Comparison of ENCODE assay signal across 11 mouse cellular contexts in genomic region chr10:86772231-86772631, GRCm38 (mm10). TPM values are rescaled to one million over a fixed set of nuclear protein-coding genes. Genes with fewer than 3 reads are reported as not detected.
DNase-seq lines count a peak whose midpoint lies in the region; ATAC-seq and TF ChIP-seq lines count a peak whose summit lies in the region.
"Had no signal": no experiment of that assay in that cellular context is flagged by ENCODE, and none has a peak within 500 bp of the region (broad histone marks: within the 10 kb centered on the region; RNA-seq: fewer than 3 reads in every experiment).

No protein-coding gene starts in this region.

- intact Hi-C loops in gastrocnemius, adult 2 months (cut with DNase I): no loop called here
- intact Hi-C loops in left cerebral cortex, postnatal 14 days (cut with DNase I): no loop called here

- peak; percentile 20 for DNase-seq in gastrocnemius, adult 2 months
- DNase-seq in gastrocnemius, postnatal 25 days: no peak
- peak; percentile 30 to 34 for DNase-seq in left cerebral cortex, adult 18-20 months (ENCODE audit: low spot score in 2 of 2)
- DNase-seq in left cerebral cortex, postnatal 14 days (ENCODE audit: low spot score in 2 of 2): no peak
- peak; percentile 89 for DNase-seq in MEL (ENCODE audit: low read depth, low spot score)
- DNase-seq in spleen, adult 18-20 months: no peak
- no peak for DNase-seq in embryo, embryonic 11 days
- DNase-seq: cerebellum, adult 11 months had no signal

- no peaks in the 10 kb centered on the region for H3K27me3 ChIP-seq in MEL (ENCODE audit: control insufficient read depth in 1 of 2, insufficient read depth in 2 of 2, low read length in 2 of 2)

- no peak for TF ChIP-seq RAD21 in MEL (IDR thresholded peaks at IDR 0.05; ENCODE audit: low read depth, low read length)

- no peak for TF ChIP-seq CTCF in gastrocnemius, adult 2 months (IDR thresholded peaks at IDR 0.05)
- TF ChIP-seq CTCF in MEL (IDR thresholded peaks at IDR 0.05 in 2 of 3, conservative IDR thresholded peaks at IDR 0.05 in 1 of 3; ENCODE audit: control insufficient read depth in 1 of 3, insufficient read depth in 1 of 3, low read depth in 2 of 3, low read length in 3 of 3, poor library complexity in 1 of 3, severe bottlenecking in 1 of 3): no peak

- H3K9ac ChIP-seq in MEL (ENCODE audit: control insufficient read depth, low read depth, low read length, poor library complexity, severe bottlenecking): no peak overlapping the region
- H3K9ac ChIP-seq: midbrain, embryonic 12.5 days had no signal

- H3K36me3 ChIP-seq in MEL (ENCODE audit: control insufficient read depth in 1 of 2, insufficient read depth in 2 of 2, low read length in 2 of 2): peaks cover 0 to 16% of the 10 kb centered on the region in 2 experiments; a peak in 2 of 4 replicates
- H3K36me3 ChIP-seq: midbrain, embryonic 12.5 days had no signal

- H3K9me3 ChIP-seq in MEL (replicated peaks; ENCODE audit: insufficient read depth, low read length): no peaks in the 10 kb centered on the region
- H3K9me3 ChIP-seq: midbrain, embryonic 12.5 days had no signal

- H3K4me1 ChIP-seq in MEL (ENCODE audit: control insufficient read depth in 1 of 2, insufficient read depth in 2 of 2, low read length in 2 of 2): peaks cover 11 to 17% of the 10 kb centered on the region in 2 experiments

- no peak for TF ChIP-seq POLR2A in MEL (IDR thresholded peaks at IDR 0.05; ENCODE audit: control insufficient read depth in 1 of 2, insufficient read depth in 1 of 2, low read depth in 1 of 2, low read length in 2 of 2, poor library complexity in 1 of 2)

- ATAC-seq in megakaryocyte-erythroid progenitor cell, adult 5-6 weeks (replicated peaks; ENCODE audit: low FRiP score, low TSS enrichment, poor library complexity, severe bottlenecking): peak; percentile 50

- no peak overlapping the region for H3K4me3 ChIP-seq in gastrocnemius, adult 2 months
- peak overlapping the region in 1 of 2 experiments; percentile 9; a peak in 1 of 4 replicates for H3K4me3 ChIP-seq in MEL (ENCODE audit: control insufficient read depth in 1 of 2, insufficient read depth in 1 of 2, low read depth in 2 of 2, low read length in 2 of 2)
- H3K4me3 ChIP-seq: midbrain, embryonic 12.5 days had no signal

- H3K79me2 ChIP-seq in MEL (ENCODE audit: control insufficient read depth, insufficient read depth, low read length, poor library complexity): no peaks in the 10 kb centered on the region

- TF ChIP-seq EP300 in MEL (IDR thresholded peaks at IDR 0.05; ENCODE audit: low read depth in 1 of 2, low read length in 2 of 2): peak; percentile 78 to 83

- peak overlapping the region; percentile 46 for H3K27ac ChIP-seq in gastrocnemius, adult 2 months
- peak overlapping the region; percentile 24; the same call in 1 of the 2 replicates for H3K27ac ChIP-seq in MEL (ENCODE audit: control insufficient read depth, low read depth, low read length)
- H3K27ac ChIP-seq: midbrain, embryonic 12.5 days had no signal

TF ChIP-seq in MEL, 35 proteins besides CTCF, POLR2A, EP300 and RAD21:
- TF ChIP-seq E2F4 (IDR thresholded peaks at IDR 0.05; ENCODE audit: borderline replicate concordance, low read depth, low read length) (no peak), USF1 (IDR thresholded peaks at IDR 0.05; ENCODE audit: low read depth, low read length) (peak; percentile 44; the same call in 1 of the 2 replicates), GABPA (IDR thresholded peaks at IDR 0.05; ENCODE audit: low read depth, low read length) (no peak), MAZ (IDR thresholded peaks at IDR 0.05; ENCODE audit: low read depth, low read length) (no peak), ELF1 (IDR thresholded peaks at IDR 0.05; ENCODE audit: low read depth, low read length) (0 out of 2 replicates have a peak, but pooled peaks have one; percentile 3), POLR2AphosphoS2 (IDR thresholded peaks at IDR 0.05; ENCODE audit: low read length) (no peak), MYC (IDR thresholded peaks at IDR 0.05; ENCODE audit: low read depth, low read length) (peak; percentile 57; the same call in 1 of the 2 replicates), UBTF (IDR thresholded peaks at IDR 0.05; ENCODE audit: borderline replicate concordance, insufficient read depth, low read depth, low read length) (no peak), NELFE (IDR thresholded peaks at IDR 0.05; ENCODE audit: low read depth, low read length) (no peak), ZMIZ1 (IDR thresholded peaks at IDR 0.05; ENCODE audit: low read depth, low read length) (no peak), MYB (IDR thresholded peaks at IDR 0.05; ENCODE audit: low read depth, low read length) (no peak), MAFK (IDR thresholded peaks at IDR 0.05; ENCODE audit: borderline replicate concordance, low read depth, low read length) (no peak), CHD2 (IDR thresholded peaks at IDR 0.05; ENCODE audit: low read length) (no peak), SMC3 (IDR thresholded peaks at IDR 0.05; ENCODE audit: low read depth, low read length) (no peak), ZNF384 (IDR thresholded peaks at IDR 0.05; ENCODE audit: low read depth, low read length) (no peak), JUND (IDR thresholded peaks at IDR 0.05; ENCODE audit: low read depth, low read length) (0 out of 2 replicates have a peak, but pooled peaks have one; percentile 42), CHD1 (IDR thresholded peaks at IDR 0.05; ENCODE audit: low read depth, low read length) (no peak), MXI1 (IDR thresholded peaks at IDR 0.05; ENCODE audit: low read depth, low read length) (peak; percentile 31; the same call in 1 of the 2 replicates), KAT2A (conservative IDR thresholded peaks at IDR 0.05; ENCODE audit: low read depth, low read length) (no peak), MEF2A (IDR thresholded peaks at IDR 0.05; ENCODE audit: extremely low read depth, insufficient replicate concordance, low read depth, low read length, poor library complexity, severe bottlenecking) (no peak), SIN3A (IDR thresholded peaks at IDR 0.05; ENCODE audit: low read length) (peak; percentile 62), USF2 (IDR thresholded peaks at IDR 0.05; ENCODE audit: borderline replicate concordance in 1 of 2, insufficient read depth in 1 of 2, low read depth in 1 of 2, low read length in 2 of 2) (no peak), GATA1 (IDR thresholded peaks at IDR 0.05; ENCODE audit: low read depth, low read length) (peak; percentile 48), MAX (IDR thresholded peaks at IDR 0.05; ENCODE audit: low read length) (peak; percentile 59; the same call in 1 of the 2 replicates), HCFC1 (IDR thresholded peaks at IDR 0.05; ENCODE audit: low read depth, low read length) (no peak), TBP (IDR thresholded peaks at IDR 0.05; ENCODE audit: low read depth, low read length) (no peak; the same call in 1 of the 2 replicates), TCF12 (IDR thresholded peaks at IDR 0.05; ENCODE audit: low read depth, low read length) (peak; percentile 72), POLR2AphosphoS5 (IDR thresholded peaks at IDR 0.05; ENCODE audit: borderline replicate concordance, low read depth, low read length) (no peak), BHLHE40 (IDR thresholded peaks at IDR 0.05; ENCODE audit: borderline replicate concordance, low read depth, low read length) (no peak), NRF1 (IDR thresholded peaks at IDR 0.05; ENCODE audit: insufficient read depth, low read depth, low read length, poor library complexity, severe bottlenecking) (no peak), ZKSCAN1 (IDR thresholded peaks at IDR 0.05; ENCODE audit: low read depth, low read length) (no peak), ZC3H11A (IDR thresholded peaks at IDR 0.05; ENCODE audit: low read depth, low read length) (no peak), RCOR1 (IDR thresholded peaks at IDR 0.05; ENCODE audit: low read depth, low read length) (peak; percentile 71), TAL1 (IDR thresholded peaks at IDR 0.05; ENCODE audit: low read length) (peak; percentile 70), ETS1 (IDR thresholded peaks at IDR 0.05; ENCODE audit: low read depth, low read length) (peak; percentile 97)

RNA-seq across cellular contexts. Expression of gene Nt5dc3, which starts 6.6 kb away (rescaled TPM):
- 10 to 100 TPM; 36.1 to 77.7 TPM for total RNA-seq in gastrocnemius, adult 2 months (2021)
- total RNA-seq in gastrocnemius, postnatal 25 days (2021): 10 to 100 TPM; 30.0 to 38.2 TPM
- 10 to 100 TPM; 76.3 to 77.5 TPM for total RNA-seq in left cerebral cortex, adult 18-20 months (2021)
- 10 to 100 TPM; 71.2 to 71.8 TPM for total RNA-seq in left cerebral cortex, postnatal 14 days (2021)
- 7.0 and 9.7 TPM in 2 replicates for total RNA-seq in MEL (2012; rRNA removed)
- 10 to 100 TPM in 1 of 2 experiments, not detected in 1; 15.6 TPM for polyA plus RNA-seq in MEL (2012; ENCODE audit: insufficient read depth in 1 of 2, insufficient read length in 2 of 2, low read depth in 1 of 2, low replicate concordance in 2 of 2, missing spikeins in 1 of 2)
- 8.9 and 12.4 TPM in 2 replicates for total RNA-seq in megakaryocyte-erythroid progenitor cell, adult 5-6 weeks (2014; fragmentation: Nextera tagmentation)
- 2.9 and 6.8 TPM in 2 replicates for total RNA-seq in megakaryocyte-erythroid progenitor cell, adult 5-6 weeks (2017)

RNA-seq across cellular contexts. Expression of gene Gm49358, which starts 8.5 kb away (rescaled TPM):
- total RNA-seq in gastrocnemius, adult 2 months (2021): 10 to 100 TPM; 16.7 to 32.1 TPM
- total RNA-seq in gastrocnemius, postnatal 25 days (2021): 10 to 100 TPM; 12.4 to 14.0 TPM
- total RNA-seq in left cerebral cortex, adult 18-20 months (2021): 10 to 100 TPM; 19.5 to 20.8 TPM
- 10 to 100 TPM; 20.0 to 21.1 TPM for total RNA-seq in left cerebral cortex, postnatal 14 days (2021)
- total RNA-seq in MEL (2012; rRNA removed): 1.3 and 1.8 TPM in 2 replicates
- polyA plus RNA-seq in MEL (2012; ENCODE audit: insufficient read depth in 1 of 2, insufficient read length in 2 of 2, low read depth in 1 of 2, low replicate concordance in 2 of 2, missing spikeins in 1 of 2): not detected
- not detected in 2 replicates for total RNA-seq in megakaryocyte-erythroid progenitor cell, adult 5-6 weeks (2014; fragmentation: Nextera tagmentation)
- total RNA-seq in megakaryocyte-erythroid progenitor cell, adult 5-6 weeks (2017): 1.6 TPM in 1 of 2 replicates, not detected in the other
- polyA plus RNA-seq: heart, embryonic 14.5 days; midbrain, embryonic 12.5 days had no signal

Comparison
In these comparisons a context has a peak if more than half of its experiments do, and no peak if none do; other contexts are left out.
1. DNase-seq: peak in gastrocnemius, adult 2 months (single experiment), left cerebral cortex, adult 18-20 months (2 of 2) and MEL (single experiment); none in gastrocnemius, postnatal 25 days (single experiment), left cerebral cortex, postnatal 14 days (0 of 2), spleen, adult 18-20 months (0 of 2) and embryo, embryonic 11 days (single experiment).